Mouse (Mus musculus): Measurements from ENCODE around the gene Dock10. TPM values are rescaled to one million over a fixed set of nuclear protein-coding genes. Genes with fewer than 3 reads are reported as not detected.
A peak's percentile ranks its signal among the peaks of the same experiment; 100 is the strongest.

Dock10 gene
- polyA plus RNA-seq, 1 experiment = 23.4 TPM

DNA sequence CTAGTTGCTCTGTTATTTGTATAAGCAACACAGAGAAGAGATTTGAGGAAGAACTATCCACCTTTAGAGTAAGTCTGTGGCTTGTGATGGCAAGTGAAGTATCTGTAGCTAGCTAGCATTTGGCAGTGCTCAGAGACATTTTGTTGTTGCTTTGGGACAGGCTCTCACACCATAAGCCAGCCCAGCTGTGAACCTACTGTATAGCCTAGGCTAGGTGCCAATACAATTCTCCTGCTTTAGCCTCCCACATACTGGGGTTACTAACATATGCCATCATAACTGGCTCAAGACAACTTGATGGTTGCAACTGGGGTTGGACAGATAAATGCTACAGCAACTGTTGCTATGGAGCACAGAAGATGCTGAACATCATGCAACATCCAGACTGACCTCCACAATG, 298.9 kb downstream of the Dock10 start:
- Histone ChIP-seq H3K4me3 (replicated peaks; ENCODE audit: control insufficient read depth, low read depth, low read length) (no peak overlapping the region), H3K4me1 (ENCODE audit: control insufficient read depth, insufficient read depth, low read length) (no peaks in the 10 kb centered on the region), H3K27ac (ENCODE audit: control insufficient read depth, insufficient read depth, low read depth, low read length, poor library complexity) (no peak overlapping the region)
- TF ChIP-seq POLR2A (IDR thresholded peaks at IDR 0.05; ENCODE audit: borderline replicate concordance, control insufficient read depth, low read depth, low read length) (no peak), CTCF (IDR thresholded peaks at IDR 0.05; ENCODE audit: control insufficient read depth, insufficient read depth, low read length) (no peak)

DNA sequence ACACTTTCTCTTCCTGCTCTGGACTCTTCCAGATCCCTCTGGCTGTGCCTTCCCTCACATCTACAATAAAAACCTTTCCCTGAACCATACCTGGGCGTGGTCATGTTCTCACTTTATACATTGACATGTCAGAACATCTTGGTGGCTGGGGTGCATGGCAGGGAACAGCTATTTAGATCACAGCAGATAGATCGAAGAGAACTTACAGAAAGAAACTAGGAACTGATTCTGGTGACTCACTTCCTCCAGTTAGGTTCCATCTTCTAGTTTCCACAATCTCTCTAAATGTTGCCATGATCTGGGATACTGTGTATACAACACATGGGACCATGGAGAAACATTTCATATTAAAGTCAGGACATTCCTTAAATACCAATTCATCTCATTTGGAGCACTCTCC, 304.4 kb downstream of the Dock10 start:
- no peak overlapping the region for H3K4me3 ChIP-seq (replicated peaks; ENCODE audit: control insufficient read depth, low read depth, low read length)
- H3K4me1 ChIP-seq (ENCODE audit: control insufficient read depth, insufficient read depth, low read length) = no peaks in the 10 kb centered on the region
- H3K27ac ChIP-seq (ENCODE audit: control insufficient read depth, insufficient read depth, low read depth, low read length, poor library complexity) = no peak overlapping the region
- no peak for TF ChIP-seq POLR2A (IDR thresholded peaks at IDR 0.05; ENCODE audit: borderline replicate concordance, control insufficient read depth, low read depth, low read length)
- no peak for TF ChIP-seq CTCF (IDR thresholded peaks at IDR 0.05; ENCODE audit: control insufficient read depth, insufficient read depth, low read length)
- WGBS = 40% methylated on average over 2 of the region's 2 CpGs

DNA sequence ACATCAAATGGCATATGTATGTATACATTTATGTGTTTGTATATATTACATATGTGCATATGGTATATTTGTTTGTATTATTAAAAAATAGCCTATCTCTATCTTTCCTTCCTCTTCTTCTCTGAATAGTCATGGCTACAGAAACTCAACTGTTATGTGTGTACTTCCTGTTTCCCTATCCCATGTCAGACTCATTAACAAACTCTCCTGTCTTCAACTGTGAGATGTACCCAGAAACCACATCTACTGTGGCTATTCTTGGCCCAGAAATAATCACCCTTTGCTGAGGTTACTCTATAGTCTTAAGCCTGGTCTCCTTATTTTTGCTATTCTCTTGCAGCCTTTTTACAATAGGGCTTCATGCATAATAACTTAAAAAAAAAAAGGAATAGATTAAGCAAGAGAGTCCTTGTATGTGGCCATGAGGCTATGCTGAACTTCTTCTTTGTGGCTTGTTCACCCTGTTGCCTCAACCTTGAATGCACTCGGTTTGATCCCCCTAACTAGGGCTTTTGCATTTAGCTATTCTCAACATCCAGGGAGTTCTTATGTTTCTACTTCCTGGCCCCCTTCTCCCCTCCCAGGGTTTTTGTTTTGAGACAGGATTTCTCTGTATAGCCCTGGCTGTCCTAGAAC, 306.3 kb downstream of the Dock10 start:
- TF ChIP-seq CTCF (IDR thresholded peaks at IDR 0.05; ENCODE audit: control insufficient read depth, insufficient read depth, low read length) (no peak), POLR2A (IDR thresholded peaks at IDR 0.05; ENCODE audit: borderline replicate concordance, control insufficient read depth, low read depth, low read length) (no peak)
- 0% methylated on average over 1 of the region's 1 CpGs for WGBS
- 0 out of 2 replicates have a peak overlapping the region, but pooled peaks have one; percentile 43 for H3K27ac ChIP-seq (ENCODE audit: control insufficient read depth, insufficient read depth, low read depth, low read length, poor library complexity)
- no peaks in the 10 kb centered on the region for H3K4me1 ChIP-seq (ENCODE audit: control insufficient read depth, insufficient read depth, low read length)
- no peak overlapping the region for H3K4me3 ChIP-seq (replicated peaks; ENCODE audit: control insufficient read depth, low read depth, low read length)
